Comparison of ENCODE assay signal across 22 mouse cellular contexts in the genomic region with DNA sequence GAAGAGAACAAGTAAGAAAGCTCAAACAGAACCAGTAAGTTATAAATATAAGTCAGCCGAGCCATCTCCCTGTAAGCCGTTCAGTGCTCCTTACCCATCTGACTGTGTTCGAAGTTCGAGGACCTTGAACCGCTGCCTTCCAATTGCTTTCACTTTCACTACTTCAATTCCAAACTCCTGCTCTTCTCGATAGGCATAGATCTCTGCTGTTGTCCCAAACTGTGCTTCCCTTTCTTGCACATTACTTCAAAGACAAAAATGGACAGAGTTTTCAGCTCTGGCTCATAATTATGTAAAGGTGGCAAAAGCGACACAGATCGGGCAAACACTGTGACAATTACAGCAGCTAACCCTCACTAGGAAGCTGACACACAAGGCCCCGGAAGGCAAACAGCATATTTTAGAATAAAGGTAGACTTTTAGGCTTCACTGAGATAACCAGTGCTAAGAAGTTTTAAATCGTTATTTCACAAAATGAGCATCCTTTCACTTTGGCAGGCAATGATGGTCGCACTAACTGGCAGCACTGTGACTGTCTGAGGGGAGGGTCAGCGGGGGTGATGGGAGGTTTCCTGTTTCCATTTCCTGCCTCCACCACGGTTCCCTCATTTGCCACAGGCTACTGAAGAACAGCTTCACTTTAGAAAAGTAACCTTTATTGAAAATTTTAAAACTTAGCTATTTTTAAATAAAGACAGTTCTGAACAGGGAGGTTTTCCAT. TPM values are rescaled to one million over a fixed set of nuclear protein-coding genes. Genes with fewer than 3 reads are reported as not detected.
DNase-seq lines count a peak whose midpoint lies in the region; ATAC-seq and TF ChIP-seq lines count a peak whose summit lies in the region.
"Had no signal": no experiment of that assay in that cellular context is flagged by ENCODE, and none has a peak within 500 bp of the region (broad histone marks: within the 10 kb centered on the region; RNA-seq: fewer than 3 reads in every experiment).

No protein-coding gene starts in this region.

- no peak for TF ChIP-seq EP300 in lung, postnatal 0 days (IDR thresholded peaks at IDR 0.05)

- DNase-seq in spleen, adult 2 months (ENCODE audit: low read depth in 1 of 2, low spot score in 2 of 2) = peak in 1 of 2 experiments; percentile 19
- no peak for DNase-seq in spleen, postnatal 4 days (ENCODE audit: low spot score in 2 of 2)
- peak; percentile 41 for DNase-seq in T-cell, adult 2 months (ENCODE audit: low spot score)
- DNase-seq in induced T-regulatory cell, adult 2 months (ENCODE audit: low read depth) = peak; percentile 84
- DNase-seq in splenic B cell, adult 2 months (ENCODE audit: low read depth, low spot score) = peak; percentile 35
- no peak for DNase-seq in heart, adult 11 months
- DNase-seq in lung, postnatal 0 days (ENCODE audit: low spot score) = no peak
- DNase-seq in urinary bladder, postnatal 10 days (ENCODE audit: low spot score) = no peak
- DNase-seq: adrenal gland, postnatal 36 days; cerebellum, postnatal 14 days; gastrocnemius, postnatal 25 days; kidney, adult 11 months; kidney, postnatal 25 days; liver, embryonic 13.5 days; lung, postnatal 14 days had no signal

- 37% methylated on average over 13 of the region's 13 CpGs for whole genome bisulfite sequencing in spleen, adult 2 months
- WGBS in lung, postnatal 0 days = 81% methylated on average over 13 of the region's 13 CpGs

- TF ChIP-seq POLR2A in spleen, adult 2 months (IDR thresholded peaks at IDR 0.05; ENCODE audit: low read depth, low read length) = no peak

- peak overlapping the region; percentile 44 for H3K4me3 ChIP-seq in spleen, adult 2 months (ENCODE audit: extremely low read depth, insufficient read depth, insufficient read length)
- H3K4me3 ChIP-seq in lung, postnatal 0 days (ENCODE audit: low read depth, low read length) = no peak overlapping the region
- H3K4me3 ChIP-seq: heart, embryonic 15.5 days; hindbrain, embryonic 12.5 days; liver, embryonic 13.5 days; midbrain, embryonic 15.5 days; neural tube, embryonic 12.5 days had no signal

- no peak for TF ChIP-seq CTCF in spleen, adult 2 months (IDR thresholded peaks at IDR 0.05; ENCODE audit: extremely low read depth, insufficient read depth, insufficient read length, insufficient replicate concordance)
- no peak for TF ChIP-seq CTCF in lung, postnatal 0 days (IDR thresholded peaks at IDR 0.05)

- ATAC-seq in lung, postnatal 0 days = no peak
- ATAC-seq: midbrain, embryonic 15.5 days had no signal

- H3K36me3 ChIP-seq in spleen, adult 2 months (ENCODE audit: control insufficient read depth, insufficient read depth, low read length) = peaks cover 18% of the 10 kb centered on the region
- H3K36me3 ChIP-seq in splenic B cell, adult 2 months (ENCODE audit: control insufficient read depth, insufficient read depth, low read length, poor library complexity, severe bottlenecking) = peaks cover 13% of the 10 kb centered on the region
- peaks cover 23% of the 10 kb centered on the region; the same call in 1 of the 2 replicates for H3K36me3 ChIP-seq in lung, postnatal 0 days (ENCODE audit: insufficient read depth, low read length)

- H3K4me1 ChIP-seq in spleen, adult 2 months (ENCODE audit: control insufficient read depth, insufficient read depth, insufficient read length) = peaks cover 6% of the 10 kb centered on the region; the same call in 1 of the 2 replicates
- H3K4me1 ChIP-seq in lung, postnatal 0 days (ENCODE audit: insufficient read depth, low read depth, low read length) = peaks cover 7% of the 10 kb centered on the region; the same call in 1 of the 2 replicates

- no peaks in the 10 kb centered on the region for H3K27me3 ChIP-seq in spleen, adult 2 months (ENCODE audit: control insufficient read depth, insufficient read depth, low read length)
- no peaks in the 10 kb centered on the region for H3K27me3 ChIP-seq in splenic B cell, adult 2 months (ENCODE audit: control insufficient read depth, insufficient read depth, low read length, poor library complexity, severe bottlenecking)
- H3K27me3 ChIP-seq in lung, postnatal 0 days (replicated peaks; ENCODE audit: insufficient read depth, low read length) = no peaks in the 10 kb centered on the region
- H3K27me3 ChIP-seq: heart, embryonic 15.5 days; hindbrain, embryonic 12.5 days; liver, embryonic 13.5 days; midbrain, embryonic 15.5 days; neural tube, embryonic 12.5 days had no signal

- peak overlapping the region; percentile 77 for H3K27ac ChIP-seq in spleen, adult 2 months (ENCODE audit: insufficient read depth, low read length)
- H3K27ac ChIP-seq in lung, postnatal 0 days (ENCODE audit: low read length) = no peak overlapping the region
- H3K27ac ChIP-seq: heart, embryonic 15.5 days; hindbrain, embryonic 12.5 days; liver, embryonic 13.5 days; midbrain, embryonic 15.5 days; neural tube, embryonic 12.5 days had no signal

- no peaks in the 10 kb centered on the region for H3K9me3 ChIP-seq in lung, postnatal 0 days (ENCODE audit: low read length)
- H3K9me3 ChIP-seq: heart, embryonic 15.5 days; hindbrain, embryonic 12.5 days; liver, embryonic 13.5 days; midbrain, embryonic 15.5 days; neural tube, embryonic 12.5 days had no signal

- H3K4me2 ChIP-seq in lung, postnatal 0 days (replicated peaks; ENCODE audit: low read depth, low read length) = no peak overlapping the region
- H3K4me2 ChIP-seq: heart, embryonic 15.5 days; hindbrain, embryonic 12.5 days; liver, embryonic 13.5 days; midbrain, embryonic 15.5 days; neural tube, embryonic 12.5 days had no signal

- H3K9ac ChIP-seq in lung, postnatal 0 days (replicated peaks; ENCODE audit: low read depth) = no peak overlapping the region
- H3K9ac ChIP-seq: heart, embryonic 15.5 days; hindbrain, embryonic 12.5 days; liver, embryonic 13.5 days; midbrain, embryonic 15.5 days; neural tube, embryonic 12.5 days had no signal

RNA-seq across cellular contexts. Expression of gene Crbn, which starts 5.6 kb away (rescaled TPM):
- 4.6 and 7.7 TPM in 2 replicates for polyA plus RNA-seq in spleen, adult 2 months (2012; rRNA removed)
- 35.6 and 36.0 TPM in 2 replicates for polyA plus RNA-seq in lung, postnatal 0 days (2015; fragmentation: Nextera tagmentation; extraction: Ambion mirVana)

RNA-seq across cellular contexts. Expression of gene Trnt1, which starts 25.3 kb away (rescaled TPM):
- polyA plus RNA-seq in spleen, adult 2 months (2012; rRNA removed) = 9.0 and 10.5 TPM in 2 replicates
- 35.8 and 36.1 TPM in 2 replicates for polyA plus RNA-seq in lung, postnatal 0 days (2015; fragmentation: Nextera tagmentation; extraction: Ambion mirVana)

RNA-seq across cellular contexts. Expression of gene Il5ra, which starts 45.4 kb away (rescaled TPM):
- polyA plus RNA-seq in spleen, adult 2 months (2012; rRNA removed) = 0.79 and 1.1 TPM in 2 replicates
- 0.07 TPM in 1 of 2 replicates, not detected in the other for polyA plus RNA-seq in lung, postnatal 0 days (2015; fragmentation: Nextera tagmentation; extraction: Ambion mirVana)
- polyA plus RNA-seq: embryonic facial prominence, embryonic 11.5 days; frontal cortex, adult 2 months; heart, embryonic 15.5 days; hindbrain, embryonic 12.5 days; midbrain, embryonic 15.5 days; neural tube, embryonic 12.5 days; stomach, embryonic 14.5 days had no signal

Comparison
In these comparisons a context has a peak if more than half of its experiments do, and no peak if none do; other contexts are left out.
1. DNase-seq: peak in T-cell, adult 2 months (single experiment), induced T-regulatory cell, adult 2 months (single experiment) and splenic B cell, adult 2 months (single experiment); none in spleen, postnatal 4 days (0 of 2), heart, adult 11 months (single experiment), lung, postnatal 0 days (single experiment) and urinary bladder, postnatal 10 days (single experiment).